Mouse (Mus musculus) stomach, embryonic 16.5 days (tissue): ENCODE data around the gene Olfr205. TPM values are rescaled to one million over a fixed set of nuclear protein-coding genes. Genes with fewer than 3 reads are reported as not detected.

ENCODE experiments used
- ATAC-seq: fragments of 200-750 bp; cut with Nextera tagmentation; 2 replicates; pipeline ENCODE4 v1.8.0; 2017; ENCODE audit warnings: moderate number of reproducible peaks, moderate TSS enrichment; ENCODE audit not compliant: insufficient read depth, low FRiP score
- H3K27ac ChIP-seq: fragments of 300-500 bp; sonication (generic); 2 replicates; pipeline ENCODE4 v1.5.1; 2014; ENCODE audit warnings: low read length
- H3K27me3 ChIP-seq: fragments of 300-500 bp; sonication (generic); 2 replicates; pipeline ENCODE4 v1.6.1; 2014; ENCODE audit warnings: low read length, control low read depth, mixed read lengths; ENCODE audit not compliant: control insufficient read depth, insufficient read depth
- H3K36me3 ChIP-seq: fragments of 300-500 bp; sonication (generic); 2 replicates; pipeline ENCODE4 v1.6.1; 2014; ENCODE audit warnings: low read length; ENCODE audit not compliant: control insufficient read depth, insufficient read depth
- H3K4me1 ChIP-seq: fragments of 300-500 bp; sonication (generic); 2 replicates; pipeline ENCODE4 v1.6.1; 2014; ENCODE audit warnings: low read length, control low read depth, mixed read lengths; ENCODE audit not compliant: control insufficient read depth, insufficient read depth
- H3K4me2 ChIP-seq: fragments of 300-500 bp; sonication (generic); 2 replicates; pipeline ENCODE4 v1.6.1; 2014; ENCODE audit warnings: low read depth, low read length, mixed read lengths
- H3K4me3 ChIP-seq: fragments of 300-500 bp; sonication (generic); replicated peaks from 2 replicates; pipeline ENCODE4 v1.5.1; 2014; ENCODE audit warnings: mild to moderate bottlenecking, low read length
- H3K9ac ChIP-seq: fragments of 300-500 bp; sonication (generic); 2 replicates; pipeline ENCODE4 v1.6.1; 2014; ENCODE audit warnings: low read length
- H3K9me3 ChIP-seq: fragments of 300-500 bp; sonication (generic); replicated peaks from 2 replicates; pipeline ENCODE4 v1.6.1; 2016; ENCODE audit warnings: low read length, control low read depth; ENCODE audit not compliant: control insufficient read depth
- WGBS: fragments of 180-500 bp; shearing (Covaris S2); extraction: QIAGEN DNeasy Blood & Tissue Kit; methylation state at CpG from one replicate; pipeline ENCODE4 v1.1.7; 2014; 5-methylcytosine and 5-hydroxymethylcytosine counted together
- polyA plus RNA-seq: library from polyadenylated mRNA; unstranded; fragments of >200 nt; fragmentation: Nextera tagmentation; extraction: Ambion mirVana; gene quantifications from 2 replicates; pipeline ENCODE4 v1.2.1, GENCODE M21; 2015

Olfr205 gene
- polyA plus RNA-seq, 1 experiment from 2014 or later = not detected

DNA sequence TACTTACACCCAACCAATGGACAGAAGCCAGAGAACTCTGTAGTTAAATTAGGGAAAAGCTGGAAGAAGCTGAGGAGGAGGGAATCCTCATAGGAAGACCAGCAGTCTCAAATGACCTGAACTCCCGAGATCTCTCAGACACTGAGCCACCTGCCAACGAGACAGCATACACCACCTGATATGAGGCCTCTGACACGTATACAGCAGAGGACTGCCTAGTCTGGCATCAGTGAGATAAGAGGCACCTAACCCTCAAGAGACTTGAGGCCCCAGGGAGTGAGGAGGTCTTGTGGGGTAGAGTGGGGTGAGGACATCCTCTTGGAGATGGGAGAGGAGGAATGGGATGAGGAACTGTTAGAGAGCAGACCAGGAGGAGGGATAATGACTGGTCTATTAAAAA, 50.4 kb downstream of the Olfr205 start:
- 60% methylated on average over 3 of the region's 3 CpGs for WGBS
- ATAC-seq = no peak
- Histone ChIP-seq H3K36me3 (no peaks in the 10 kb centered on the region), H3K27ac (no peak overlapping the region), H3K4me3 (no peak overlapping the region), H3K27me3 (no peaks in the 10 kb centered on the region), H3K9me3 (no peaks in the 10 kb centered on the region), H3K9ac (no peak overlapping the region), H3K4me1 (no peaks in the 10 kb centered on the region), H3K4me2 (no peak overlapping the region)

Other genes with a start within 250 kb of the Olfr205 start
- not detected in 2 replicates for gene Olfr191, start 241.3 kb downstream of the Olfr205 start, polyA plus RNA-seq
- gene Olfr193, start 219.3 kb downstream of the Olfr205 start, polyA plus RNA-seq = not detected in 2 replicates
- not detected in 2 replicates for gene Olfr194, start 210.1 kb downstream of the Olfr205 start, polyA plus RNA-seq
- not detected in 2 replicates for gene Olfr195, start 184.1 kb downstream of the Olfr205 start, polyA plus RNA-seq
- not detected in 2 replicates for gene Olfr196, start 160.7 kb downstream of the Olfr205 start, polyA plus RNA-seq
- not detected in 2 replicates for gene Olfr198, start 127.6 kb downstream of the Olfr205 start, polyA plus RNA-seq
- gene Olfr199, start 111.4 kb downstream of the Olfr205 start, polyA plus RNA-seq = not detected in 2 replicates
- not detected in 2 replicates for gene Olfr201, start 58.5 kb downstream of the Olfr205 start, polyA plus RNA-seq
- not detected in 2 replicates for gene Olfr202, start 44.3 kb downstream of the Olfr205 start, polyA plus RNA-seq
- gene Olfr203, start 32.3 kb downstream of the Olfr205 start, polyA plus RNA-seq = not detected in 2 replicates
- gene Olfr204, start 12.9 kb downstream of the Olfr205 start, polyA plus RNA-seq = not detected in 2 replicates
- gene Olfr206, start 18.1 kb upstream of the Olfr205 start, polyA plus RNA-seq = not detected in 2 replicates
- not detected in 2 replicates for gene Olfr209, start 32.9 kb upstream of the Olfr205 start, polyA plus RNA-seq
- gene Gabrr3, start 76.2 kb upstream of the Olfr205 start, polyA plus RNA-seq = not detected in 2 replicates
- gene Riox2, start 140.6 kb upstream of the Olfr205 start, polyA plus RNA-seq = 38.6 and 41.5 TPM in 2 replicates